Mouse (Mus musculus) ES-E14 (cell line): ENCODE data around the gene Clpb. TPM values are rescaled to one million over a fixed set of nuclear protein-coding genes. Genes with fewer than 3 reads are reported as not detected.

Source experiments
- DNase-seq: peaks from one replicate; pipeline ENCODE4 v3.0.0-alpha.2; 2013; ENCODE audit warnings: low read depth, low spot score
- H3K27ac ChIP-seq: 2 replicates; pipeline ENCODE4 v1.5.1; 2012; ENCODE audit warnings: low read depth, mild to moderate bottlenecking, low read length, moderate library complexity, mixed read lengths; ENCODE audit not compliant: poor library complexity, insufficient read depth, severe bottlenecking
- H3K36me3 ChIP-seq: 2 replicates; pipeline ENCODE4 v1.6.1; 2012; ENCODE audit warnings: mild to moderate bottlenecking, low read length, moderate library complexity, mixed read lengths; ENCODE audit not compliant: control insufficient read depth, poor library complexity, insufficient read depth, severe bottlenecking
- H3K4me1 ChIP-seq, 2 experiments: fragments of 150-350 bp in 1 of 2; sonication (generic) in 1 of 2; 2 replicates each; pipeline ENCODE4 v1.6.1; 2012; ENCODE audit warnings: low read length in 2 of 2, mild to moderate bottlenecking in 1 of 2, mixed read lengths in 1 of 2; ENCODE audit not compliant: control insufficient read depth in 2 of 2, insufficient read depth in 2 of 2, poor library complexity in 1 of 2
- H3K4me3 ChIP-seq, 2 experiments: fragments of 150-350 bp in 1 of 2; sonication (generic) in 1 of 2; 2 replicates each; pipeline ENCODE4 v1.5.1; 2012; ENCODE audit warnings: low read length in 2 of 2, low read depth in 1 of 2, mild to moderate bottlenecking in 1 of 2, mixed read lengths in 1 of 2; ENCODE audit not compliant: insufficient read depth in 1 of 2, poor library complexity in 1 of 2, severe bottlenecking in 1 of 2
- H3K9ac ChIP-seq: 2 replicates; pipeline ENCODE4 v1.6.1; 2012; ENCODE audit warnings: low read depth, mild to moderate bottlenecking, low read length, mixed read lengths; ENCODE audit not compliant: poor library complexity, insufficient read depth, severe bottlenecking
- H3K9me3 ChIP-seq: fragments of 150-350 bp; sonication (generic); 2 replicates; pipeline ENCODE4 v1.6.1; 2012; ENCODE audit warnings: low read depth, mild to moderate bottlenecking, low read length; ENCODE audit not compliant: control insufficient read depth, insufficient read depth
- CHD2 ChIP-seq: IDR thresholded peaks from 2 replicates; pipeline ENCODE4 v1.6.1; 2014; ENCODE audit warnings: mild to moderate bottlenecking, low read depth, low read length, inconsistent platforms
- HCFC1 ChIP-seq: IDR thresholded peaks from 2 replicates; pipeline ENCODE4 v1.6.1; 2012; ENCODE audit warnings: low read length, inconsistent platforms, borderline replicate concordance; ENCODE audit not compliant: insufficient read depth
- MAFK ChIP-seq: IDR thresholded peaks from 2 replicates; pipeline ENCODE4 v1.6.1; 2014; ENCODE audit warnings: mild to moderate bottlenecking, low read depth, low read length, inconsistent platforms; ENCODE audit not compliant: insufficient read depth
- ZC3H11A ChIP-seq: IDR thresholded peaks from 2 replicates; pipeline ENCODE4 v1.6.1; 2012; ENCODE audit warnings: low read depth, mild to moderate bottlenecking, inconsistent platforms, low read length, borderline replicate concordance
- ZNF384 ChIP-seq: IDR thresholded peaks from 2 replicates; pipeline ENCODE4 v1.6.1; 2012; ENCODE audit warnings: low read depth, low read length, inconsistent platforms
- in situ Hi-C, 2 experiments: fragments of 600-800 bp; cut with MboI; formaldehyde crosslinking; loops; one replicate each; pipeline ENCODE4 v1.15.1; 2025; ENCODE audit warnings: low sequenced_read_pairs in 2 of 2, inconsistent platforms in 1 of 2; ENCODE audit not compliant: unreplicated experiment in 2 of 2
- total RNA-seq: library from RNA; depleted of rRNA; stranded (reverse); fragments of 300-350 nt; gene quantifications from 2 replicates; pipeline ENCODE4 v1.2.3, GENCODE M21; 2012

The Clpb gene
- total RNA-seq, 1 experiment, result 197 TPM

GRCm38 (mm10) chr7:101817861-101818401 lies 154.5 kb downstream of the Clpb start, which contains the start of gene Phox2a:
Gene Phox2a, plus strand, starts transcription at chr7:101818313.
- Histone ChIP-seq H3K9me3 (no peaks in the 10 kb centered on the region), H3K4me3 (peak within 1 kb of the TSS; percentile 73 to 80), H3K4me1 (peaks cover 5 to 14% of the 10 kb centered on the region in 2 experiments; a peak in 3 of 4 replicates), H3K27ac (no peak within 1 kb of the TSS), H3K36me3 (0 out of 2 replicates have a peak, but pooled peaks cover 2% of the 10 kb centered on the region), H3K9ac (peak within 1 kb of the TSS; percentile 39; the same call in 1 of the 2 replicates)
- no peak for DNase-seq
- TF ChIP-seq HCFC1, result no peak
- in situ Hi-C loops, result loop anchor here in 1 of 2 experiments (10.0 kb wide), 1 partner anchor 143 kb away; no protein-coding TSS in a partner anchor

DNA sequence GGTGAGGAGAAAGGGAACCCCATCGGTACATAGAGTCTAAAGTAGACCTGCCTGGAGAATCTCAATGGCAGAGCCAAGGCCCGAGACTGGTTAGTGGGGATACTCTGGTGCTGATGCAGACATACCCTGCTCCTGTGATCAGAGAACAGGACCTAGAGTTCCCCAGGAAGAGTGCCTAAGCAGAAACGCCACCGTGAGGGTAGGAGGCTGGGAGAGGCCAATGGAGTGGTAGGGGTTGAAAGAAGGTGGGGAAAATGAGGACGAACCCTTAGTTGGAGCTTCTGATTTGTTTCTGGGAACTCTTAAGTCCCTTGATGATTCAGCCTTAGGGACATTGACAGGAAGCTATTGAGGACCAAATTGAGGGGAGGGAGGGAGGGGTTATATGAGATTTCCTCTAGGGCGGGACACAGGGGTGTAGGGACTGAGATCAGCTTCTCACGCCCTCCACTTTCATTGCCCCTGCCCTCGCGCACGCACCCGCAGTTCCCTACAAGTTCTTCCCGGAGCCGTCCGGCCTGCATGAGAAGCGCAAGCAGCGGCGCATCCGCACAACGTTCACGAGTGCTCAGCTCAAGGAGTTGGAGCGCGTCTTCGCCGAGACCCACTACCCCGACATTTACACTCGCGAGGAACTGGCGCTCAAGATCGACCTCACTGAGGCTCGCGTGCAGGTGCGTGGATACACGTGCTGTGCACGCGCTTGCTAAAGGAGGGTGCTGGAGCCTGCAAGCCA lies 157.0 kb downstream of the Clpb start:
- peak overlapping the region; percentile 5; the same call in 1 of the 2 replicates for H3K9ac ChIP-seq
- H3K27ac ChIP-seq, result no peak overlapping the region
- TF ChIP-seq MAFK, result no peak
- no peak for TF ChIP-seq CHD2
- no peak for TF ChIP-seq ZC3H11A
- TF ChIP-seq ZNF384, result no peak
- TF ChIP-seq HCFC1, result no peak
- H3K36me3 ChIP-seq, result peaks cover 10% of the 10 kb centered on the region
- H3K4me3 ChIP-seq, result peak overlapping the region; percentile 61 to 69
- no peaks in the 10 kb centered on the region for H3K9me3 ChIP-seq
- no peak for DNase-seq
- in situ Hi-C loops, result no loop called here
- H3K4me1 ChIP-seq, result peaks cover 5 to 22% of the 10 kb centered on the region in 2 experiments; a peak in 3 of 4 replicates

- DNase-seq, result peak; percentile 62
- H3K36me3 ChIP-seq, result peaks cover 21% of the 10 kb centered on the region
- peak overlapping the region; percentile 34 for H3K27ac ChIP-seq
- no peaks in the 10 kb centered on the region for H3K9me3 ChIP-seq
- in situ Hi-C loops, result no loop called here
- H3K4me3 ChIP-seq, result peak overlapping the region; percentile 61 to 69
- no peak for TF ChIP-seq CHD2
- TF ChIP-seq ZNF384, result no peak
- TF ChIP-seq ZC3H11A, result no peak
- TF ChIP-seq MAFK, result no peak
- no peak for TF ChIP-seq HCFC1
- H3K9ac ChIP-seq, result peak overlapping the region; percentile 85
- H3K4me1 ChIP-seq, result peaks cover 5 to 22% of the 10 kb centered on the region in 2 experiments; a peak in 3 of 4 replicates
These were observed 158.4 kb downstream of the Clpb start for GRCm38 (mm10) chr7:101821571-101822501.

- no peaks in the 10 kb centered on the region for H3K9me3 ChIP-seq
- H3K4me3 ChIP-seq, result peak overlapping the region; percentile 13 to 61; a peak in 3 of 4 replicates
- no peak overlapping the region for H3K27ac ChIP-seq
- peaks cover 29% of the 10 kb centered on the region for H3K36me3 ChIP-seq
- H3K4me1 ChIP-seq, result peaks cover 3 to 22% of the 10 kb centered on the region in 2 experiments; a peak in 3 of 4 replicates
- peak overlapping the region; percentile 36; the same call in 1 of the 2 replicates for H3K9ac ChIP-seq
- in situ Hi-C loops, result no loop called here
- TF ChIP-seq HCFC1, result no peak
- peak; percentile 63 for DNase-seq
These were observed 159.7 kb downstream of the Clpb start for GRCm38 (mm10) chr7:101822836-101823757.
